Mouse (Mus musculus): ENCODE results near the gene Mrpl18.

- TF ChIP-seq CTCF (IDR thresholded peaks at IDR 0.05; ENCODE audit: extremely low read depth, insufficient read depth, low read length) (no peak), POLR2A (IDR thresholded peaks at IDR 0.05; ENCODE audit: extremely low read depth, insufficient read depth, low read length) (no peak)
These were observed 50.7 kb downstream of the Mrpl18 start for GRCm38 (mm10) chr17:12865407-12865806.
